Mouse (Mus musculus) embryonic facial prominence, embryonic 11.5 days (tissue): ENCODE data around the gene Wdr5. TPM values are rescaled to one million over a fixed set of nuclear protein-coding genes. Genes with fewer than 3 reads are reported as not detected.

Source experiments
- ATAC-seq: fragments of 200-750 bp; cut with Nextera tagmentation; replicated peaks from 2 replicates; pipeline ENCODE4 v1.8.0; 2017; ENCODE audit warnings: low read depth; ENCODE audit not compliant: insufficient number of reproducible peaks, low FRiP score, low TSS enrichment
- DNase-seq: peaks from one replicate; pipeline ENCODE4 v3.0.0-alpha.2; 2015; ENCODE audit warnings: low spot score
- H3K27ac ChIP-seq: fragments of 300-500 bp; sonication (generic); replicated peaks from 2 replicates; pipeline ENCODE4 v1.5.1; 2014; ENCODE audit warnings: mild to moderate bottlenecking, low read depth, low read length, control low read depth
- H3K27me3 ChIP-seq: fragments of 300-500 bp; sonication (generic); 2 replicates; pipeline ENCODE4 v1.6.1; 2014; ENCODE audit warnings: mild to moderate bottlenecking, low read length, moderate library complexity, mixed read lengths; ENCODE audit not compliant: control insufficient read depth, insufficient read depth
- H3K36me3 ChIP-seq: fragments of 300-500 bp; sonication (generic); replicated peaks from 2 replicates; pipeline ENCODE4 v1.6.1; 2014; ENCODE audit warnings: low read depth, mild to moderate bottlenecking, low read length, moderate library complexity, mixed read lengths; ENCODE audit not compliant: control insufficient read depth, insufficient read depth
- H3K4me1 ChIP-seq: fragments of 300-500 bp; sonication (generic); 2 replicates; pipeline ENCODE4 v1.6.1; 2014; ENCODE audit warnings: low read length, mixed read lengths; ENCODE audit not compliant: control insufficient read depth, insufficient read depth
- H3K4me2 ChIP-seq: fragments of 300-500 bp; sonication (generic); 2 replicates; pipeline ENCODE4 v1.6.1; 2014; ENCODE audit warnings: low read depth, mild to moderate bottlenecking, control low read depth, low read length, moderate library complexity
- H3K4me3 ChIP-seq: fragments of 300-500 bp; sonication (generic); 2 replicates; pipeline ENCODE4 v1.5.1; 2014; ENCODE audit warnings: low read depth, low read length, control low read depth
- H3K9ac ChIP-seq: fragments of 300-500 bp; sonication (generic); replicated peaks from 2 replicates; pipeline ENCODE4 v1.6.1; 2014; ENCODE audit warnings: mild to moderate bottlenecking, control low read depth, low read length
- H3K9me3 ChIP-seq: fragments of 300-500 bp; sonication (generic); replicated peaks from 2 replicates; pipeline ENCODE4 v1.6.1; 2016; ENCODE audit warnings: mild to moderate bottlenecking, low read length, inconsistent platforms, mixed read lengths; ENCODE audit not compliant: control insufficient read depth
- WGBS: fragments of 180-500 bp; shearing (Covaris S2); extraction: QIAGEN DNeasy Blood & Tissue Kit; methylation state at CpG from one replicate; pipeline ENCODE4 v1.1.7; 2014; 5-methylcytosine and 5-hydroxymethylcytosine counted together
- polyA plus RNA-seq: library from polyadenylated mRNA; unstranded; fragments of >200 nt; fragmentation: Nextera tagmentation; extraction: Ambion mirVana; gene quantifications from 2 replicates; pipeline ENCODE4 v1.2.1, GENCODE M21; 2014

Wdr5 gene
- polyA plus RNA-seq: 65.5 and 74.4 TPM in 2 replicates

DNA sequence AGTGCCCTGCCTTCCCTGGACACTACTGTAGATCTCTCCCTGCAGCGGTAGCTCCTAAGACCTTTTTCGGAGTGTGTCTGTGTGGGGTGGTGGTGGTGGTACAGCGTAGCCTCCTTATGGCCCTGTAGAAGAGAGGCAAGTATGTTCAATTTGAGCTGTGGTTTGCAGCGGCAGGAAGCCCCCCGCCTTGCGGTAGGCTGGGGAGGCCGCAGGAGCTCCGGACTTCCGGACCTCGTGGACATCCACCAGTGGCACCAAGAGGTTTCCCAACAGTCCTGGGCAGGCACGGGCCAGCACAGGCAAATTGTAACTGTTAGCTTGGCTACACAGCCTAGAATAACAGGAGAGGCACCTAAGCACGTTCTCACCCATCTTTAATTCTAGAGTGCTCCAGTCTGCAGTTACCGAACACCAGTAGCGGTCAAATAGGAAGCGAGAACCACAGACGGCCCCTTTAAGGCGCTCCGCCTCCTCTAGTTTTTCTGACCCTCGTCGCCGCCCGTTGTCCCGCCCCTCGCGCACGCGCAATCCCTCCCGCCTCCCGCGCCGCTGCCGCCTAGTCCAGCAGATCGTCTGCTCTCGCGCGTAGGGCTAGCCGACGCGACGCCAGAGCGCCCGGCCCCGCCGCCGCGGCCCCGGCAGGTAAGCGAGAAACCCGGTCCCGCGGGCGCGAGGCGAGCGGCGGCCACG is at the start of gene Wdr5:
Gene Wdr5 (plus strand): TSS at position 519 of the 690 bp plus-strand sequence.
- Histone ChIP-seq H3K27ac (peak within 1 kb of the TSS; percentile 69), H3K4me1 (no peaks in the 10 kb centered on the region), H3K9me3 (no peaks in the 10 kb centered on the region), H3K4me3 (peak within 1 kb of the TSS; percentile 98), H3K36me3 (peaks cover 2% of the 10 kb centered on the region; the same call in 1 of the 2 replicates), H3K27me3 (no peaks in the 10 kb centered on the region), H3K4me2 (peak within 1 kb of the TSS; percentile 81), H3K9ac (peak within 1 kb of the TSS; percentile 92)
- ATAC-seq (peak; percentile 86), DNase-seq (peak; percentile 95)
- under 1% methylated on average over 57 of the region's 57 CpGs for WGBS

DNA sequence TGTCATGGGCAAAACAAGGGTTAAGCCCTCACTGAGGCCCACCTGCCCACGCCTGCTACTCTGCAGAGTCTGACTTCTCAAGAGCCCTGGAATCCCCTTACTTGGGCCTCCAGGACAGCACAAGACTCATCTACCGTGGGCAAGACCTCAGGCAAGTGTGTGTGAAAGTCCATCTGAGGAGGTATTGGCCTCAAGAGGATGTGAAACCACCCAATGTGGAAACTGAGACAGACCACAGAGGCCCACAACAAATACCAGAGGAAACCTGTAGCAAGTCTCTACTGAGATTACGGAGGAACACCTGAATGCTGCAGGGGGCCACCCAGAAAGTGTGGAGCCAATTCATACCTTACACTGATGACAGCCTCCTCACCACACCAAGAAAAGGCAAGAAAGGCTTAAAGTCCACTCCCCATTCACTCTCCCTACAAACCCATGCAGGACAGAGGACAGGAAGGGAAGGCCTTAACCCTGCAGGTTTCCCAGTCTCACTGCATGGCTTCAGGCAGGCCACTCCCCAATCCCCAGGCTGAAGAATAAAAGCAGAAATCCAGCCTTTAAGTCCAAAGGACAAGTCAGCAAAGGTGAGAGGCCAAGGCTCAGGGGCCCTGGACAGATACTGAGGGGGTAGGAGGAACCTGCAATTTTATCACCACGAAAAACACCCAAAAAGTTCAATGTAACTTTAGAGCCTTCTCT is 45.5 kb upstream of the Wdr5 start:
- Histone ChIP-seq H3K9me3 (no peaks in the 10 kb centered on the region), H3K4me1 (peaks cover 12% of the 10 kb centered on the region), H3K4me3 (no peak overlapping the region), H3K36me3 (no peaks in the 10 kb centered on the region; the same call in none of the 2 replicates), H3K4me2 (no peak overlapping the region), H3K9ac (no peak overlapping the region), H3K27ac (no peak overlapping the region), H3K27me3 (no peaks in the 10 kb centered on the region)
- DNase-seq (no peak), ATAC-seq (no peak)
- WGBS: 63% methylated on average over 4 of the region's 4 CpGs

DNA sequence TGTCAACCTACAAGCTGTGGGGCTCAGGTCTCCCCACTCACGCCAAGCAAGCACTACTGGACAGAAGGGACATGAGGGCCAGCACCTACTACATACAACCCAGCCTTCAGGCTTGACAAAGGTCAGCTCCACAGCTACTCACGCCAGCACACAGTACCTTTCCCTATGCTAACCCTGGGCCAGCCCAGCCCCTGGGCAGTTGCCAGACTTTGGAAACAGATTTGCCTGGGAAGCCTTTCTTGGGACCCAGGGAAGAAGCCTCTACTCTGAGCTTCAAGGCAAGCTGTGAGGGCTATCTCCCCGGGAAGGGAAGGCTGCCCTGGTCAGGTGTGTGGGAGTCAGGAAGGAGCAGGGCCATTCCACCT is 45.0 kb upstream of the Wdr5 start:
- Histone ChIP-seq H3K9me3 (no peaks in the 10 kb centered on the region), H3K4me3 (no peak overlapping the region), H3K27ac (no peak overlapping the region), H3K27me3 (no peaks in the 10 kb centered on the region), H3K4me1 (peaks cover 12% of the 10 kb centered on the region), H3K9ac (no peak overlapping the region), H3K4me2 (no peak overlapping the region), H3K36me3 (no peaks in the 10 kb centered on the region; the same call in none of the 2 replicates)
- DNase-seq: no peak
- WGBS: 62% methylated on average over 3 of the region's 3 CpGs
- ATAC-seq: no peak

DNA sequence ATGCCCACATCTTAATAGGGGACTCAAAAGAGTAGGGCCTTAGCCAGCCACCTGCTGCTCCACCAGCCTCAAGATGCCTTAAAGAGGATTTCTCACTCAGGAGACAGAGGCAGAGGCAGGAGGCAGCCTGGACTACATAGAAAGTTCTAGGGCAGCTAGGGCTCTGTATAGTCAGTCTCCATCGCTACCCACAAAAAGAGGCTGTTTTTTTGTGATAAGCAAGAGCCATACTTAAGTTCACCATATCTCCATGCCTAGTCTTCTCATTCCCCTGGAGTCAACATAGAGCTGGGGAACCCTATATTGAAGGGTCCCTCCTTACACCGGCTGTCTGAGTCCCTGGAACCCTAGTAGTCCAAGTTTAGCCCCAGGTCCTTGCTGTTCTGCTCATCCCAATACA is 44.4 kb upstream of the Wdr5 start:
- Histone ChIP-seq H3K36me3 (no peaks in the 10 kb centered on the region; the same call in none of the 2 replicates), H3K4me3 (no peak overlapping the region), H3K9ac (no peak overlapping the region), H3K9me3 (no peaks in the 10 kb centered on the region), H3K4me1 (peaks cover 12% of the 10 kb centered on the region), H3K27ac (no peak overlapping the region), H3K27me3 (no peaks in the 10 kb centered on the region), H3K4me2 (no peak overlapping the region)
- WGBS: 91% methylated on average over 2 of the region's 2 CpGs
- DNase-seq (no peak), ATAC-seq (no peak)

DNA sequence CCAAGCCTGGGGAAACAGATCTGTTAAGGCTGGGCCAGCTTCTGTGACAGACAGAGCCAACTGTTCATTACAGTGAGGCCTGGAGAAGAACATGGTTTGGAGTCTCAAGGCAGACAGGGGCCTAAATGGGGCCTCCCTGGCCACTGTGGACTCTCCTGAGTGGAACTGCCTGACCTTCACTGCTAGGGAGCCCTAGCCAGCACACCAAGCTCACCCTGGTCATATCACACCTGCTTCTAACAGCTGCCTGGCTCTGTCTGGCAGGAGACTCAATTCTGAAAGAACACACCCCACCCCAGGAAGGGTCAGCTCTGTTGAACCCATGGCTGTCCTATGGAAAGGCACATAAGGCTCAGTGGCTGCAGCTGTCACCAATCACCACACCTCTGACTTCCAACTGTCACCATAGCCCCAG is 43.8 kb upstream of the Wdr5 start:
- no peaks in the 10 kb centered on the region for H3K27me3 ChIP-seq
- no peak for ATAC-seq
- no peak overlapping the region for H3K9ac ChIP-seq
- no peaks in the 10 kb centered on the region; the same call in none of the 2 replicates for H3K36me3 ChIP-seq
- H3K4me1 ChIP-seq: peaks cover 12% of the 10 kb centered on the region
- no peaks in the 10 kb centered on the region for H3K9me3 ChIP-seq
- H3K27ac ChIP-seq: no peak overlapping the region
- no peak for DNase-seq
- no peak overlapping the region for H3K4me3 ChIP-seq
- H3K4me2 ChIP-seq: no peak overlapping the region

DNA sequence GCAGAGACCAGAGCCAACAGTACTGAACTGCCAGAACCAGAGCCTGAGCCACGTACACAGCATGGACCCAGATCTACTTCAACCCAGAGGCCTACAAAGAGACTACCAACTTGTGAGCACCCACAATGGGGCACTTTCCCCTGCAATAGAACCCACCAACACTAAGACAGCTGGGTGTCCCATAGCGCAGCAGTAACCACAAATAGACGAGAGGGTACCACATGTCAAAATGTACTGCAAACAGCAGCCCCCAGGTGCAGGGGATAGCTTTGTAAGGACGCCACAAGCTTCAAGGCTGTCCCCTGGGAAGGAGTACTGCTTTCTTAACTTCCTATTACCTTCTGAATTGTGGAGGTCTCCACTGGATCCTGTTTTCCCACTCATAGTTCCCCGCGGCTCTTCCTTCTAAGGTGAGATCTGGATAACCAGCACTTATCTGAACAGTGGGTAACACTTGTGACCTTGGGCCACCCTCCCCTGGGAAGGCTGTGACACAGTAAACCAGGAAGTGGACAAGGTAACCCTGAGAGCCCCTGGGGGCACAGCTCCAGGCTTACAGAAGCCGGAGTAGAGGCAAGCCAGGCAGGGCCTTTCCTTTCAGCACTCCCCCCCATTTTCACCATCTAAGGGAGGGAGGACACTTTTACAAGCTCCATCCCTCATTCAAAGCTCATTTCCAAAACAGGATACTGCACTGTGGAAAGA is 41.7 kb upstream of the Wdr5 start:
- Histone ChIP-seq H3K36me3 (no peaks in the 10 kb centered on the region; the same call in none of the 2 replicates), H3K4me1 (peaks cover 12% of the 10 kb centered on the region), H3K9me3 (no peaks in the 10 kb centered on the region), H3K27ac (no peak overlapping the region), H3K27me3 (no peaks in the 10 kb centered on the region), H3K4me3 (peak overlapping the region; percentile 98), H3K9ac (no peak overlapping the region; the same call in 1 of the 2 replicates), H3K4me2 (peak overlapping the region; percentile 90)
- 71% methylated on average over 7 of the region's 7 CpGs for WGBS
- no peak for ATAC-seq
- DNase-seq: no peak

DNA sequence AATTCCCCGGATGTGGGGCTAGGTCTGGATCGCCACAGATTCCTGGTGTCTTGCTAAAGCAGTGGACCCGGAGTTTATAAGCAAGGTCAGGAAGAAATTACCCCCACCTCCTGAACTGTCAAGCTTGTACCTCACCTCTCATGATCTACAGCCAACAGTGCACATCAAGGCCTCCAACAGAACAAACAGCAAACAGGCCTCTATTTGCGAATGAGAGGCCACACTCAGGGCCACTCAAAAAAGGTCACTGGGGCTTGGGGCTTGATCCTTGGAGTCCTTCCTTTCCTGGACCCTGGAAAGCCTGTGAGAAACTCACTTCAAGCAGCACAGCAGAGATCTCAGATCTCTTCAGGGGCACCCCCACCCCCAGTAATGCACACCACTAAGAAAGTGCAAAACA is 41.0 kb upstream of the Wdr5 start:
- H3K9ac ChIP-seq: peak overlapping the region; percentile 99
- peaks cover 12% of the 10 kb centered on the region for H3K4me1 ChIP-seq
- H3K27me3 ChIP-seq: no peaks in the 10 kb centered on the region
- peak overlapping the region; percentile 90 for H3K4me2 ChIP-seq
- ATAC-seq (no peak), DNase-seq (no peak)
- H3K36me3 ChIP-seq: no peaks in the 10 kb centered on the region; the same call in none of the 2 replicates
- no peak overlapping the region for H3K27ac ChIP-seq
- H3K4me3 ChIP-seq: peak overlapping the region; percentile 98
- WGBS: 22% methylated on average over 4 of the region's 4 CpGs
- no peaks in the 10 kb centered on the region for H3K9me3 ChIP-seq
